Mouse (Mus musculus) embryonic facial prominence, embryonic 12.5 days (tissue): Measurements from ENCODE around the gene Mdk. TPM values are rescaled to one million over a fixed set of nuclear protein-coding genes. Genes with fewer than 3 reads are reported as not detected.

Experiments used
- ATAC-seq: fragments of 200-750 bp; cut with Nextera tagmentation; 2 replicates; pipeline ENCODE4 v1.8.0; 2017; ENCODE audit not compliant: insufficient number of reproducible peaks, insufficient read depth, low FRiP score, low TSS enrichment
- H3K27ac ChIP-seq: fragments of 300-500 bp; sonication (generic); 2 replicates; pipeline ENCODE4 v1.5.1; 2016; ENCODE audit warnings: mild to moderate bottlenecking
- H3K27me3 ChIP-seq: fragments of 300-500 bp; sonication (generic); 2 replicates; pipeline ENCODE4 v1.6.1; 2016; ENCODE audit warnings: mild to moderate bottlenecking, moderate library complexity
- H3K36me3 ChIP-seq: fragments of 300-500 bp; sonication (generic); 2 replicates; pipeline ENCODE4 v1.6.1; 2016; ENCODE audit warnings: mild to moderate bottlenecking
- H3K4me1 ChIP-seq: fragments of 300-500 bp; sonication (generic); 2 replicates; pipeline ENCODE4 v1.6.1; 2016
- H3K4me2 ChIP-seq: fragments of 300-500 bp; sonication (generic); replicated peaks from 2 replicates; pipeline ENCODE4 v1.6.1; 2016; ENCODE audit warnings: mild to moderate bottlenecking, moderate library complexity
- H3K4me3 ChIP-seq: fragments of 300-500 bp; sonication (generic); 2 replicates; pipeline ENCODE4 v1.5.1; 2016; ENCODE audit warnings: mild to moderate bottlenecking
- H3K9ac ChIP-seq: fragments of 300-500 bp; sonication (generic); 2 replicates; pipeline ENCODE4 v1.6.1; 2016; ENCODE audit warnings: mild to moderate bottlenecking, moderate library complexity
- H3K9me3 ChIP-seq: fragments of 300-500 bp; sonication (generic); 2 replicates; pipeline ENCODE4 v1.6.1; 2016; ENCODE audit warnings: mild to moderate bottlenecking, moderate library complexity
- WGBS: fragments of 180-500 bp; shearing (Covaris S2); methylation state at CpG from one replicate; pipeline ENCODE4 v1.1.7; 2016; 5-methylcytosine and 5-hydroxymethylcytosine counted together
- polyA plus RNA-seq: library from polyadenylated mRNA; unstranded; fragments of >200 nt; fragmentation: Nextera tagmentation; extraction: Ambion mirVana; gene quantifications from 2 replicates; pipeline ENCODE4 v1.2.1, GENCODE M21; 2016

Mdk gene
- polyA plus RNA-seq, 1 experiment from 2014 or later, result 1,964 TPM

GRCm38 (mm10) chr2:91944170-91944950, 12.3 kb upstream of the Mdk start:
- Histone ChIP-seq H3K36me3 (peaks cover 21% of the 10 kb centered on the region), H3K27me3 (no peaks in the 10 kb centered on the region), H3K4me1 (peaks cover 34% of the 10 kb centered on the region), H3K27ac (no peak overlapping the region), H3K4me2 (no peak overlapping the region), H3K9ac (no peak overlapping the region), H3K9me3 (no peaks in the 10 kb centered on the region), H3K4me3 (no peak overlapping the region)
- peak; percentile 45; the same call in 1 of the 2 replicates for ATAC-seq
- 46% methylated on average over 13 of the region's 13 CpGs for WGBS

- no peak overlapping the region for H3K4me2 ChIP-seq
- no peaks in the 10 kb centered on the region for H3K27me3 ChIP-seq
- no peak overlapping the region for H3K27ac ChIP-seq
- 79% methylated on average over 6 of the region's 6 CpGs for WGBS
- no peak overlapping the region for H3K9ac ChIP-seq
- H3K36me3 ChIP-seq, result peaks cover 41% of the 10 kb centered on the region
- H3K9me3 ChIP-seq, result no peaks in the 10 kb centered on the region
- H3K4me3 ChIP-seq, result no peak overlapping the region
- peaks cover 22% of the 10 kb centered on the region; the same call in 1 of the 2 replicates for H3K4me1 ChIP-seq
- no peak for ATAC-seq
Observed at GRCm38 (mm10) chr2:91942356-91942755, 10.3 kb upstream of the Mdk start.

- ATAC-seq, result no peak
- no peak overlapping the region for H3K9ac ChIP-seq
- no peak overlapping the region for H3K4me3 ChIP-seq
- H3K27ac ChIP-seq, result no peak overlapping the region
- H3K4me1 ChIP-seq, result peaks cover 6% of the 10 kb centered on the region; the same call in 1 of the 2 replicates
- H3K27me3 ChIP-seq, result no peaks in the 10 kb centered on the region
- peaks cover 60% of the 10 kb centered on the region for H3K36me3 ChIP-seq
- WGBS, result 82% methylated on average over 15 of the region's 15 CpGs
- no peaks in the 10 kb centered on the region for H3K9me3 ChIP-seq
- no peak overlapping the region for H3K4me2 ChIP-seq
Observed at GRCm38 (mm10) chr2:91939303-91939935, 7.3 kb upstream of the Mdk start.

GRCm38 (mm10) chr2:91936154-91936553, 4.1 kb upstream of the Mdk start:
- 88% methylated on average over 7 of the region's 7 CpGs for WGBS
- no peak overlapping the region for H3K4me2 ChIP-seq
- H3K36me3 ChIP-seq, result peaks cover 54% of the 10 kb centered on the region
- H3K4me1 ChIP-seq, result peaks cover 21% of the 10 kb centered on the region
- no peak overlapping the region for H3K27ac ChIP-seq
- no peak overlapping the region for H3K9ac ChIP-seq
- H3K27me3 ChIP-seq, result no peaks in the 10 kb centered on the region
- no peak for ATAC-seq
- no peaks in the 10 kb centered on the region for H3K9me3 ChIP-seq
- H3K4me3 ChIP-seq, result no peak overlapping the region

- no peak overlapping the region for H3K4me2 ChIP-seq
- peaks cover 21% of the 10 kb centered on the region for H3K4me1 ChIP-seq
- H3K27ac ChIP-seq, result 0 out of 2 replicates have a peak overlapping the region, but pooled peaks have one; percentile 98
- H3K4me3 ChIP-seq, result no peak overlapping the region
- H3K36me3 ChIP-seq, result peaks cover 45% of the 10 kb centered on the region
- H3K9ac ChIP-seq, result no peak overlapping the region
- ATAC-seq, result no peak
- no peaks in the 10 kb centered on the region for H3K9me3 ChIP-seq
- H3K27me3 ChIP-seq, result no peaks in the 10 kb centered on the region
- WGBS, result 81% methylated on average over 9 of the region's 9 CpGs
Observed at GRCm38 (mm10) chr2:91934826-91935525, 2.9 kb upstream of the Mdk start.

GRCm38 (mm10) chr2:91934016-91934415, 1.9 kb upstream of the Mdk start:
- Histone ChIP-seq H3K27me3 (no peaks in the 10 kb centered on the region), H3K4me3 (no peak overlapping the region), H3K27ac (peak overlapping the region; percentile 98), H3K36me3 (peaks cover 39% of the 10 kb centered on the region), H3K9ac (no peak overlapping the region), H3K9me3 (no peaks in the 10 kb centered on the region), H3K4me1 (peaks cover 25% of the 10 kb centered on the region), H3K4me2 (no peak overlapping the region)
- WGBS, result 43% methylated on average over 8 of the region's 8 CpGs
- ATAC-seq, result no peak

GRCm38 (mm10) chr2:91933471-91933870, 1.4 kb upstream of the Mdk start:
- Histone ChIP-seq H3K4me1 (peaks cover 29% of the 10 kb centered on the region), H3K9me3 (no peaks in the 10 kb centered on the region), H3K9ac (no peak overlapping the region), H3K36me3 (peaks cover 38% of the 10 kb centered on the region), H3K4me3 (no peak overlapping the region), H3K27me3 (no peaks in the 10 kb centered on the region), H3K27ac (peak overlapping the region; percentile 98), H3K4me2 (0 out of 2 replicates have a peak overlapping the region, but pooled peaks have one; percentile 85)
- ATAC-seq, result no peak
- WGBS, result 17% methylated on average over 9 of the region's 9 CpGs

GRCm38 (mm10) chr2:91932737-91933350, 747 bp upstream of the Mdk start:
- peaks cover 38% of the 10 kb centered on the region for H3K36me3 ChIP-seq
- H3K4me1 ChIP-seq, result peaks cover 35% of the 10 kb centered on the region

GRCm38 (mm10) chr2:91931328-91932159, 553 bp downstream of the Mdk start:
- Histone ChIP-seq H3K4me1 (peaks cover 35% of the 10 kb centered on the region), H3K27me3 (no peaks in the 10 kb centered on the region), H3K4me2 (peak overlapping the region; percentile 85), H3K9ac (peak overlapping the region; percentile 97), H3K36me3 (peaks cover 25% of the 10 kb centered on the region), H3K9me3 (no peaks in the 10 kb centered on the region), H3K4me3 (peak overlapping the region; percentile 88), H3K27ac (peak overlapping the region; percentile 98)
- under 1% methylated on average over 49 of the region's 50 CpGs for WGBS
- peak; percentile 49 for ATAC-seq

More at GRCm38 (mm10) chr2:91932737-91933350, 747 bp upstream of the Mdk start:
- H3K9ac ChIP-seq, result no peak overlapping the region
- ATAC-seq, result no peak
- peak overlapping the region; percentile 85 for H3K4me2 ChIP-seq
- no peaks in the 10 kb centered on the region for H3K9me3 ChIP-seq
- 10% methylated on average over 6 of the region's 6 CpGs for WGBS
- no peak overlapping the region for H3K4me3 ChIP-seq
- H3K27ac ChIP-seq, result peak overlapping the region; percentile 98
- no peaks in the 10 kb centered on the region for H3K27me3 ChIP-seq

GRCm38 (mm10) chr2:91930761-91931291, 1.3 kb downstream of the Mdk start:
- Histone ChIP-seq H3K36me3 (peaks cover 19% of the 10 kb centered on the region), H3K9ac (peak overlapping the region; percentile 97), H3K4me3 (peak overlapping the region; percentile 88), H3K4me1 (peaks cover 35% of the 10 kb centered on the region), H3K9me3 (no peaks in the 10 kb centered on the region), H3K27ac (peak overlapping the region; percentile 98), H3K27me3 (peaks cover under 1% of the 10 kb centered on the region; the same call in 1 of the 2 replicates), H3K4me2 (peak overlapping the region; percentile 85)
- 1% methylated on average over 23 of the region's 23 CpGs for WGBS
- no peak for ATAC-seq
